Mouse (Mus musculus) embryo, embryonic 11 days (tissue): ENCODE data around the gene Adprhl1.

Experiments
- DNase-seq: peaks from one replicate; pipeline ENCODE4 v3.0.0-alpha.2; 2015

Gene Adprhl1

DNA sequence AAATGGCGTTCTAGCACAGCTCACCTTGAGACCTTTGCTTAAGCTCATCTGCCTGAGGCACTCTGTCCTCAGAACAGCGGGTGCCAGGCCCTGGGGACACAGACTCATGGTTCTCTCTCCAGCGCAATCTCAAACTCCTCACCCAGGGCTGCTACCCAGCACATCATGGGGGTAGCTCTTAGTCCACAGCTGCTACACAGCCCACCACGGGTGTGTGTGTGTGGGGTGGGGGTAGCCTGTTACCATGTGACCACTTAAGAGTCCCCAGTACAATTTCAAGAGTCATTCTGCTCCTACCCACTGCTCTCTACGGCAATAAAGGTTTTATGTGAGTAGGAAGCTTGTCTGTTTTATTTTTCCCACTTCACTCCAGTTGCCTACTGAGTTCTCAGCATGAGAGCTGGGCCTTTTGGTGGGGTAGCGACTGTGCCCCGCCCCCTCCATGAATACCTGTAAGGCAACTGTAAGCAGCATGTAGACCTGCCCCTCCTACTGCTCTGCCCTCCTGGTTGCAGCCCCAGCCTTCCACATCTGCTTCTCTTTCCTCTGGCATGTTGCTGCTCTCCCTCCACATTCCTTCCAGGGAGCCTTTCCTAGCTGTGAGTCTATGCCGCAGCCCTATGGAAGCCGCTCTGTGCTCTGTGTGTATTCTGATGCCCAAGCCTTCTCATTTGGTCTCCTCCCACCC, 24.9 kb downstream of the Adprhl1 start:
- no peak for DNase-seq

DNA sequence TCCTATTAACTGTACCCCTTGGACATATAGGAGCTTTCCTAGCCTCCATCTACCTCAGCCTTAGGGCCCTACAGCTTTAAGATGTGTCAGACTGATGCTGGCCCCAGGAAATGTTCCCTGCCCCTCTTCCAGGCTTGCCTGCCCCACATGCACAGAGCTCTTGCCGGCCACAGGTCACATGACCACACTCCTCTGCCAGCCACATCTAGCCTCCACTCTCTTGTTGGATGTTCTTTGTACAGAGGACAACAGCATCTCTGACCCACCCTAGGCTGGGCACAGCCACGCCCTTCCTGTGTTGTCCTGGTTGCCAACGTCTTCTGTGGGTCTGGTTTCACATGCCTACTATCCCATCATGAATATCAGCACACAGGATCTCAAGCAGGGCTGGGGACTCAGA, 26.8 kb downstream of the Adprhl1 start:
- DNase-seq: no peak

DNA sequence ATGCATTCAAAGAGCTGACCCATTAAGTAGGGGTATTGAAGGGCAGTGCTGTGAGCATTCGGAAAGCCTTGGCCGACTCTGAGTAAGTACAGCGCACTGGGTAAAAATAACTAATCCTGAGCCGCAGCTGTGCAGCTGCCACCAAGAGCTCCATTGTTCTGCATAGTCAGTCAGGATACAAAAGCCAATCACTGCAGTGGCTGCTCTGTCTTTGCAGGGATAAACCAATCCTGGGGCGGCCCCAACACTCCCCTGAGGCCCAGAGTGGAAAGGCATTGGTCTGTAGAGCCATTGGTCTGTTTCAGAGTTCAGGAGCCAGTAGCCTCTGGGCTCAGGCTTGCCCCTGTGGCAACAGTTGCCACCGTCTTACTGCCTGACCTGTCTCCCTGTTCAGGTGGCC, 27.7 kb downstream of the Adprhl1 start:
- peak; percentile 45 for DNase-seq

DNA sequence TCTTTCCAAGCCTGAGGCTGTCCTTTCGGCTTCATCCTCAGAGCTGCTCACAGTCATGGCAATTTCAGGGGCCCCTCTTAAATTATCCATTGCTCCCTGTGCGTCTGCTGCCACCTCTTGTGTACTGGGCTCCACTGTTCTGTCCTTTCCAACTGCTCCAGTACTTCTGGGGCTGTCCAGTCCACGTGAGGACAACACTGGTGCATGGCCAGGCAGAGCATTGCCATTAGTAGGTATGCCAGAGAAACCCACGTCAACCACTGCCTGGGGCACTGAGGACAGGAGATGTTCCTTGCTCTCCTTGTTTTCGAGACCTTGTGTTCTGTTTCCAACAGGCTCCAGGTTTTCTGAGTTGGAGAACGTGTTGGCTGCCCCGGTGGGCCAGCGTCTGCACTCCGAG, 29.5 kb downstream of the Adprhl1 start:
- no peak for DNase-seq

DNA sequence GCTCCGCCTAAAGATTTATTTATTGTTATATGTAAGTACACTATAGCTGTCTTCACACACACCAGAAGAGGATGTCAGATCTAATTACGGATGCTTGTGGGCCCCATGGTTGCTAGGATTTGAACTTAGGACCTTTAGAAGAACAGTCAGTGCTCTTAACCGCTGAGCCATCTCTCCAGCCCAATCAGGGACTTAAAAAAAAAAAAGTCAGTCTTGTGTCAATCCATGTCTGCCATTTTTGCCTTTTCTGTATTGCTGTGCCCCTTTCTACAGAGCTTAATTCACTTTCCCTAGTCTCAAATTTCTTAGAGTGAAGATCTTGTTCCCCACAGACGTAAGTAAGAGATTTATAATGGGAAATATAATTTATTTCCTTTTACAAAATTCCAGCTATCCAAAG, 35.5 kb downstream of the Adprhl1 start:
- DNase-seq: no peak

DNA sequence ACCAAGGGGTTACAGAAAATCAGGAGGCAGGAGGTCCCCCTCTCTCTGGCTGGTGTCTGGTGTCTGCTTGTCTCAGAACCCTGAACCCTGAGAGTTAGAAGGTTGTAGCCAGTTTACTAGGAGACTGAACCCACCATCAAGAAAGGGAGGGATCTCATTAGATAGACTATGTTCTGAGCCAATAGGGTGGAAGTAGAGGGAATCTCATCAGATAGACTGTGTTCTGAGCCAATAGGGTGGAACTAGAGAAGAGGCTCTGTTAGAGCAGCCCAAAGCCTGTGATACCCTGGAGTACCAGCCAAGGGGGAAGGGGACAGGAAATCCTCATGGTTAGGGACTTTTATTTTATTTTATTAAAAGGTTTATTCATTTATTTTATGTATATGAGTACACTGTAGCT, 36.0 kb downstream of the Adprhl1 start:
- no peak for DNase-seq

DNA sequence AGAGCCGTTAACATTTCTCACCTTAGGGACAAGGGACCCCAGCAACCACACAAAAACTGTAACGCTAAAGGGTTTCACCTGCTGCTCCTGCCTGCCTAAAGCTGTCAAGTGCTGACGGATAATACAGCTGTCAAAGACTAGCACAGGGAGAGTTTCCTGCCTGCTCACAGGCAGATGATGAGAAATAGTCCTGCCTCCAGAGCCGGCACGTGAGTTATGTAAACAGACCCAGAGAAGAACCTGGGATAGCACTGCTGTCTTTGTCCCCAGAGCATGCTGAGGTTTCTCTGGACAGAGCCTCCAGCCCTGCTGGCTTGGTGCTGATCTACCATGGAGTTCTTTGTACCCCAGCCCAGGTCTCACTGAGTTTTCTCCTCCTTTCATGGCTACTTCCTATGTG, 36.9 kb downstream of the Adprhl1 start:
- no peak for DNase-seq

DNA sequence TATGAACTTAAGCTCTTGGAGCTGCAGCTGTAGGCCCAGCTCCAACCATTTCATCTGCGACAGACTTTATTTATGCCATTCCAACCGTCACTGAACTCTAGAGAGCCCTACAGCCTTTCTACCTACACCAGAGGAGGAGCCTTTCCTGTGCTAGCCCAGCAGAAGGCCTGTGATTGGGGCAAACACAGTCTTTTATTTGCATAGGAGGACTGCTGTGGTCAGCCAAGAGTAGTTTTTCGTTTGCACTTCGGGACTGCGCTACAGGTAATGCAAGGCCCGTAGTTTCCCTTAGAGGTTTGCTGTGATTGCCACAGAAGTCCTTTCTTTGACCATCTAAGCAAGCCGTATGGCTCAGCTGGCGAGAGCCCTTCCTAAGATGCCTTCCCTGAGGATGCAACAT, 37.6 kb downstream of the Adprhl1 start:
- DNase-seq: no peak

DNA sequence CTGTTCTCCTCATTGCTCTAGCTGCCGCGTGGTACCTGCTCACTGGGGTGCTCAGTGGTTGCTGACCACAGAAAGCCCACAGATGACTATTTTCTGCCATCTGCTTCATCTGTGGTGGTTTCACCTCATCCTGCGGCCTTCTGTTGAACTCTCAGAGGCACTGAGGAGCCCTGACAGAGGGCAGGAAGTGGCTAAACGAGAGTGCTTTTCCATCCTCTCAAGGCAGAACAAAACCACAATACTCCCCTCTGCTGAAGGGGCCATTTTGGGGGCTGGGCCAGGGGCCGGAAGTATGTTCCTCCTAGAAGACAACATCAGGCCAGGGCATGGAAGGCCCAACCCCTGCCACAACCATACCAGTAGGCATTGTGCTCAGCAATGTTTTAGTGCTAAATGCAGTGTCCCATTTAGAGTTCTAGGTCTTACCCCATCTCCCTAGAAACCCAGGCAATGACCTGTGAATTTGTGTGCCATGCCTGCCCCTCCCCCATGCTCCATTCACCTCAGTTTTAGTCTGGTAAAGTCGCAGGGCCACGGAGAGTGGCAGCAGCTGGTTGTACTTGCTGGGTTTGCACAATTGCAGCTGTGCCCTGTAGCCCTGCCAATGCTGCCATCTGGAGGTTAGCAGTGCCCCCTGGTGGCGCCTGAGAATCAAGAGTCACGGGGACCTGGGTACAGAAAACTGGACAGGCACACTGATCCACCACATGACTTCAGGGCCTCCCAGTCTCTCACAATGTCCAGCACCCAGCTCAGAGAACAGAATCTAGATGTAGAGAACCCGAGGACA, 40.3 kb downstream of the Adprhl1 start:
- DNase-seq: peak; percentile 90

DNA sequence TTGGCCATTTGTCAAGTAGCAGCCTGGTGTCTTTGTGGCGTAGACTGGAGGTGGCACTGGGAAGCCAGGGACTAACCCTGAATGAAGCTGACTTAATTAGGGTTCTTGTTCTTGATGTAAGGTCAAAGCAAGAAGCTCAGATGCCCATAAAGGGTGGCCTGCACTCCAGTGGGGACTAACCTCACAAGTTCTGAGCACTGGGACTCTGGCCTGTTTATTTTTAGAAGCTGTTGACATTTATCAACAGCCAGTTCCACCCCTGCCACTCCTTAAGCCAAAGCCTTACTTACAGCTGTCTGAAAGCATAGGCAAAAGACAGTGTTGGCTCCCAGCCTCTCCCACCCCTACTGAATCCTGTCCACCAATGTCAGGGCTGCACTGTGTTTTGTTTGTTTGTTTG, 44.2 kb downstream of the Adprhl1 start:
- DNase-seq: no peak

DNA sequence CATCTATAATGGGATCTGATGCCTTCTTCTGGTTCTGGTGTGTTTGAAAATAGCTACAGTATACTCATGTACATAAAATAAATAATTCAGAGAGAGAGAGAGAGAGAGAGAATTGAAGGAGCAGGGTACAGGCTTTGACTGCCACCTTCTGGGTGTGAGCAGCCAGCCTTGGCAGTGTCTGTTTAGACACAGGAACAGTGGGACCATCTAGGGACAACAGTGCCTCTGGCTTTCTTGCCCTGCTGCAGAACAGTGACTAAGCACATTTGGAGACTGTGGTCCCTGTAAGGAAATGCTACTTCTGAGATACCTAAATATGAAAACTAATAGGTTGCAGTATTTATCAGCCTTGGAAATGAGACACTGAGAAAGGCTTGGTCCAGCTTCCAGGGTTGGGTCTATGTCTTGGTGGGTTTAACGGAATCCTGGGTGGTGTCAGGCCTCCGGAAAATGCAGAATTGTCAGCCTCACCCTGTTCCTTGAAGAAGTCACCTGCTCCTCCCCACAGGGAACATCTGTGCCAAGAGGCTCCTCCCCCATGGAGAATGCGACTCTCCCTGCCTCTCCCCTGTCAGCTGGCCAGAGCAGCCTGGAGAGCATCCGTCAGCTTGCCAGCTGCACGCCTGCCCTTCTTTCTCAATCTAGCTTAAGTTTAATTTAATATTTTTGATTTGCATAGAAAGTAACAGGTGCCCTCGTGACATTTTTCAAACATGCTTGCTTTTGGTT, 45.2 kb downstream of the Adprhl1 start:
- DNase-seq: no peak

DNA sequence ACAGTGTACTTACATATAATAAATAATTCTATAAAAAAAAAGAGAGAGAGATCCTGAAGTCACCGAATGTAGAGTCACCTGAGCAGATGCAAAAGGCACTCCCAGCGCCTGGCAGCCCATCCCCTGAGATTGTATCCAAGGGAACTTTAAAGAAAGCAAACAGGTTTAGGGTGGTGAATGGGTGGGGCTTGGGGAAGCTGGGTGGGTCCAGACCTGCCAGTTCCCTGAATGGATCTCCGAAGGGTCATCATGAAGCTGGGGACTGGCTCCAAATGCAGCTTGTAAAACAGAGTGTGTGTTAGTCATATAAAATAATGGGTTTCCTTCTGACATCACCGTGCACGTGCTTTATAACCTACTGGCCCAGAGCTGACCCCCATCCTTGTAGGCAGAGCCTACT, 47.7 kb downstream of the Adprhl1 start:
- DNase-seq: no peak

DNA sequence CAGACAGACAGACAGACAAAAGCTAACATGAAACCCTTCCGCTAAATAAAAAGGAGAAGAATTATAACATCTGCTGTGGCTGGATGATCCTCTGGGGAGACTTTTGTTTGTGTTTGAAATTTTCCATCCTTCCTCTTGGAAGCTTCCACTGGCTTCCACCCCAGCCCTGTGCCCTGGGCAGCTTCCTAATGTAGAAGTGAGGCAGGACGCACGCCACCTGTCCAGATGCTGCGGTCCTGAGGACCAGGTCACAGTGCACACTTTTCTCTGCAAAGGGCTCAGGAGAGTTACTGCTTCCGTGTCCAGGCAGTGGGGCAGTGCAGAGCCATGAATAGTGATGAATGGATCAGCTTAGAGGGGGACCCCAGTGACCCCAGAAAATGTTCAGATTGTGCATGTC, 48.7 kb downstream of the Adprhl1 start:
- DNase-seq: no peak

DNA sequence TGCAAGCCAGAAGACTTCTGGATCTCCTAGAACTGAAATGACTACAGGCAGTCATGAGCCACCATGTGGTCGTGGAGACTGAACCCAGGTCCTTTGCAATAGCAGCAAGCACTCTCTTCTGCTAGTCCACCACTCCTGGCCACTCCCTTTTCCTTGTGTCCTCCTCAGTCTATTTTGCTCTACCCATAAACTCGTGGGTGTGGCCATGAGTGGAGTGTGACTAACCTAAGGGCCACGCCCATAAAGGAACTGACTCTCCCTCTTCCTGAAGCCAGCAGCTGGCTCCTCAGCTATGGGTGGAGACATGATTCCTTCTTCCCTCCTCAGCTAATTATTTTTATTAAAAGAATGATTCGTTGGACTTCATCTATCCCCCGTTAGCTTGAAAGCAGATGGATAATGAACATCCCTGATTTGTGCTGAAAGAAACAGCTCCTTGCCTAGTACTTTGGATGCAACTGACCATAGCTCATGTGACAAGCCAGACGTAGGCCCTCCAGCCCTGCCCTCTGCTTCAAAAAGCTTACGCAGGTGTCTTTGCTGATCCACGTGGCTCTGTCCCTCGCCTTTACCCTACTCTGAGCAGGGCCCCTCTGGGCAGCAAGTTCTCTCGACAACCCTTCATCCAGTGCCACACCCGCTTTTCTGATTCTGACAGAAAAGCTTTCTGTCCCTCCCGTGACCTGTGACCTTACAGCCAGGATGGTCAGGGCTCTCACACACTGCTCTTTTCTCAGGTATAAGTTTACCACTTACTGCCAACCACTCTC, 49.4 kb downstream of the Adprhl1 start:
- no peak for DNase-seq

DNA sequence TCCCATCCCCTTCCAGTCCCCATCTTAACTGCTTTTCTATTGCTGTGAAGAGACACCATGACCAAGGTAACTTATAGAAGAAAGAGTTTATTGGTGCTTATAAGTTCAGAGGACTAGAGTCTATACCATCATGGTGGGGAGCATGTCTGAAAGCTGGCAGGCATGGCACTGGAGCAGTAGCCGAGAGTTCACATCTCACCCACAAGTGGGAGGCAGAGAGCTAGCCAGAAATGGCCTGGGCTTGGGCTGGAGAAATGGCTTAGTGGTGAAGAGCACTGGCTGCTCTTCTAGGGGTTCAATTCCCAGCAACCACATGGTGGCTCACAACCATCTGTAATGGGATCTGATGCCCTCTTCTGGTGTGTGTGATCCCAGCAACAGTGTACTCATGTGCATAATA, 50.5 kb downstream of the Adprhl1 start:
- DNase-seq: no peak

DNA sequence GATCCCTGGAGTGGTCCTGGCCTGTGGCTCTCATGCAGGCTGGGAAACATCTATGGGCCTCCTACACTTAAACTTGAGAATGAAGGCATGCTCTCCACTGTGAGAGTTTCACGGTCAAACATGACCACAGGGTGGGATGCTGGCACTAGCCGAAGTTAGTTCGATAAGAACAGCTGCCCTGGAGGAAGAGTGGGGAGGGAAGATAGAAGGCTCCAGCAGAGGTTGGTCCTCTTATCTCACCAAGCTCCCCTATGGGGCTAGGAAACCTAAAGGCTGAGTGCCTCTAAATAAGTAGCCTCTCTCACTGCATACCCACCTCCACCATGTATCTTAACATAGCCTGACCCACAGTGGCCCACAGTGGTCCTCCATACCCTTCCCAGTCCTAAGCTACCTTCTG, 51.2 kb downstream of the Adprhl1 start:
- no peak for DNase-seq

DNA sequence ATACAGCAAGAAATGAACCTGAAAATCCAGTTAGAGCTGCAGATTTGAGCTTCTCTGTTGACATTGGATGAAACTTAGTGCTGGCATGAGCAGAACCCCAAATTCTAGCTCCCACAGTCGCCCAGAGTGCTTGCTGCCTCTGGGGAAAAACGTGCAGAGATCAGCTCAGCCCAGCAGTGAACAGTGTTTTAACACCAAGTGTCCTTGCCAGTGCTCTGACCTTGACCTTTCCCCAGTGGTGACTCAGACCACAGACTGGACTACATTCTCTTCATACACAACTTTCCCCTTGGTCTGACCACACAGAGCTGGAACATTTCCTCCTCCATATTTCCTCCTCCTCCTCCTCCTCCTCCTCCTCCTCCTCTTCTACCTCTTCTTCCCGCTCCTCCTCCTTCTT, 51.9 kb downstream of the Adprhl1 start:
- DNase-seq: no peak

DNA sequence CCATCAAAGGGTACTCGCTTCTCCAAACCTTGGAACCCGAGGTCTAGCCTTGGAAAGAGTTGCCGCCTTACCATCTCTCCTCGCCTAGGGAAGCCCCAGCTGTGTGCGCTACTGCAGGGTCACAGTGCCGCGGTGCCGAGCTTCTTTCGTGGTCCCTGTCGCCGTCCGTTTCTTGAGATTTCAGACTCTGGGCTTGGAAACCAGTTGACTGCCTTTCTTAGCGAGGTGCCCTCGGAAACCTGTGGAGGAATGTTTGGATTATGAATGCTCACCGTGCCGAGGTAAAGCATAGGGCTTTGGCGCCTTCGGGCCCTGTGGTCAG, 53.0 kb downstream of the Adprhl1 start:
- peak; percentile 23 for DNase-seq

DNA sequence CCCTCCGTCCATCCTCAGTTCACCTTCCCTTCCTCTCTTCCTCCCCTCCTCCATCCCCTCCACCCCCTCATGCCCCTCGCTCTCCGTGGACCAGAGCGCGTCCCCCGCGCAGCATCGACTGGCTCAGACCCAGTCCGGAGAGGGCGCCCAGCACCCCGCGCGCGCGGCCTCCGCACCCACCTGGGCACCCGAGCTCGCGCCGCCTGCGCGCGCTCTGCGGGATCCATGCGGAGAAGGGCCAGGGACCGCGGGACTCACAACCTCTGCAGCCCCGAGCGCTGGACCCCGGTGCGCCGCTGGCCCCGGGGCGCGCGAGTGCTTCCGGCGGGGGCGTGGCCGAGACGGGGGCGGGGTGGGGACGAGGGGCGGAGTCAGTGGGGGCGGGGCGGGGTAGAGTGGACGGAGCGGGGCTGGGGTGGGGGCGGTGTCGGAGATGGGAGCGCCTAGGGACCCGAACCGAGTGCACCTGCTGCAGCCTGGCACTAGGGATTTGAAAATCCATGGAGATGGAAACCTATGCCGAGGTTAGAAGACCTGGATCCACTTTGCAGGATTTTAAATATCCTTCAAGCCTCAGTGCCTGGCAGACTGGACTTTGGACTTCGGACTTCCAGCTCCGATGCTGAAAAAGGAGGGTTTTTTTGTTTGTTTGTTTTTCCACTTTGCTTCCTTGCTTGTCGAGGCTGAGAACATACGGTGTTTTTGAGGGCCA, 53.5 kb downstream of the Adprhl1 start, which contains the start of gene Grtp1:
Gene Grtp1, minus strand, starts transcription at position 320 of the 712 bp plus-strand sequence.
- peak; percentile 76 for DNase-seq

DNA sequence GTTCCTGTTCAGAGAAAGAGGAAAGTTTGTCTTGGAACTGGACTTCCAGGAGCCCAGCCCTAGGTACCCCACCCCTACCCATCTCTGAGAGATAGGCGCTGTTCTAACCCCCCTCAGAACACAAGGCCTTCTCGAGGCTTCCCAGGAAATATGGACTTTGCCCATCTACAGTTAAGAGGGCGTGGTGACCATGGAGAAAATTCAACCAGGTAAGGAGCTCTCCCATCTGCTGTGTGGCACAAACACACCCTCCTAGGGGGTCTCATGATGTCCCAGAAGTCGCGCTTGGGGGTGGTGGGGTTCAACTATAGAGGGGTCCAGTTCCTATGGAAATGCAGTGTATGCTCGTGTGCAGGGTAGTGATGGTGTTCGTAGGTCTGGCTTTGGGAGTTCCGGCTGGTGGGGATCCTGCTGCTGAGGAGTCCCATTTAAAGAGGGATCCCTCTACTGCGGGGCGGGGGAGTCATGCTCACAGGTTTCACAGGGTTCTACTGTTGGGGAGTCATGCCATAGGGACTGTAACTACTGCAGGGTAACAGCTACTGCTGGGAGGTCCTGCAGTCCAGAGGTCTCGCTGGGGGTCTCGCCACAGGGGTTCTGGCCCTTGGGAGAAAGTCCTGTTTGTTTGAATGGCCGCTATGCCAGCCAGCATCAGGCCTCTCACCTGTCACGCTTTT, 54.4 kb downstream of the Adprhl1 start:
- DNase-seq: peak; percentile 15

DNA sequence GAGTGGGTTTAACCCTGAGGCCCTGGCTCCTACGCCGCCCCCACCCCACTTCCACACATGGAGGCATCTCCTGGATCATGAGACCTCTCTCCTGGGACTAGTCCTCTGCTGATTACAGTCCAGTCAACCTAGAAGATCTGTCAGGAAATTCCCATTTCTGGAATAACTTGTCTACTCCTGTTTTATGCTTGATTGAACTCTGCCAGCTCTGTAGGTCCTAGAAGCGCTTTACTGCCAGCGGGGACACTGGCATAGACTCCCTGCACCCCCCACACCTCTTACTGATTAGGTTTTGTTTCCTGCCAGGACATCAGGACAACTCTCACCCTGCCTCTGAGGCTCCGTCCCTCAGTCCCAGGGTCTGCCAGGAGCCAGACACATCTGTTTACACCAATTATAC, 56.5 kb downstream of the Adprhl1 start:
- no peak for DNase-seq

DNA sequence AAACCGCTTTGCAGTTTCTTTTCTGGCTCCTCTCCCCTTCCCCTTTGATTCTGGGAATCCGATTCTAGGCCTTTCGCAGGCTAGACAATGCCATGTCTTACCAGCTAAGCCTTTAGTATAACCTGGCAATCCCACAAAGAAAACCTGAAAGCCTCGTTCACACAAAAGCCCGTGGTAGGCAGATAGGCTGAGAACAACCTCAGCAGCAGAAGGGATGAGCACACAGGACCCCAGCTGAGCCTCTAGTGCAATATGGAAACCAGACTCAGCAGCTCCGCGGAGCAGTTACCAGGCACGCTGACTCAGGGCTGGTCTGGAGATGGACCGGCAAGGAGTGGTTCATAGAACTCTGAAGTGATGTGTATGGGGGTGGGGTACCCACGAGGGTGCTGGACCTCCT, 59.1 kb downstream of the Adprhl1 start:
- DNase-seq: peak; percentile 12
